Comparison of ENCODE assay signal across 8 mouse cellular contexts in the genomic region with DNA sequence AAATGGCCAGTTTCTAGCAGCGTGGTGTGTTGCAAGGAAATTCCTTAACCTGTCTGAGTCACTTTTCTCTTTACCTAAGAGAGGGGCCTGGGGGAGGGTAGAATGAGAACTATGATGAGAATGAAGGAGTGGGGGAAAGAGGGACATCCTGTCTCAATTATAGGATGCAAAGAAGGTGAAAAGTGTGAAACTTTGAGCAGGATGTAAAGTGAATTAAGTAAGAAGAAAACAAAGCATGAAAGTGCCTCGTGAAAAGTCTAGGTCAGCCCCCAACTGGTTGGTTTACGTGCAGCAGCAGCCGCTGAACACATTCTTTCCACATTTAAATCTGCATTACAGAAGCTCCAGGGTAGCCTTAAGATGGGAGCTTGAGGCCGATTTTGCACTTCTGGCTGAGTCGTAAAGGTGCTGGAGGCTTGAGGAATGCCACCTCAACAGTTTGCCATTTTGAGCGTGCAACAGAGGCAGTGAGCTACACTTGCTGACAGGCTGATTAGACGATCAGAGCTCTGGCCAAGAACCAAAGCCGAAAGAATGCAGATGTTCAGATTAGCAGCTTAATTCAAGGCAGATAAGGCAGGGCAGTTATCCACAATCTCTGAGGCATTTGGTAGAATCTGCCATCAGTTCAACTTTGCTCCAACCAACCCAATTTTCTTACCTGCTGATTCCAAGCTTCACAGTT. TPM values are rescaled to one million over a fixed set of nuclear protein-coding genes. Genes with fewer than 3 reads are reported as not detected.
DNase-seq lines count a peak whose midpoint lies in the region; ATAC-seq and TF ChIP-seq lines count a peak whose summit lies in the region.

No protein-coding gene starts in this region.

- H3K36me3 ChIP-seq in testis, adult 2 months (ENCODE audit: control insufficient read depth, insufficient read depth, low read length), result no peaks in the 10 kb centered on the region
- no peaks in the 10 kb centered on the region for H3K36me3 ChIP-seq in embryonic facial prominence, embryonic 10.5 days (replicated peaks)
- no peaks in the 10 kb centered on the region for H3K36me3 ChIP-seq in liver, embryonic 11.5 days (ENCODE audit: control insufficient read depth, insufficient read depth, low read length)
- H3K36me3 ChIP-seq in stomach, embryonic 14.5 days (ENCODE audit: control insufficient read depth, insufficient read depth, low read length), result no peaks in the 10 kb centered on the region

- no peaks in the 10 kb centered on the region for H3K9me3 ChIP-seq in embryonic facial prominence, embryonic 10.5 days
- no peaks in the 10 kb centered on the region for H3K9me3 ChIP-seq in liver, embryonic 11.5 days (ENCODE audit: control insufficient read depth, low read length)
- H3K9me3 ChIP-seq in stomach, embryonic 14.5 days (ENCODE audit: control insufficient read depth, low read depth, low read length), result no peaks in the 10 kb centered on the region

- H3K27ac ChIP-seq in testis, adult 2 months (ENCODE audit: control insufficient read depth, insufficient read depth, low read depth, low read length), result 0 out of 2 replicates have a peak overlapping the region, but pooled peaks have one; percentile 13
- H3K27ac ChIP-seq in embryonic facial prominence, embryonic 10.5 days (replicated peaks), result peak overlapping the region; percentile 48
- H3K27ac ChIP-seq in liver, embryonic 11.5 days (ENCODE audit: low read depth, low read length), result no peak overlapping the region
- H3K27ac ChIP-seq in stomach, embryonic 14.5 days (ENCODE audit: low read length), result peak overlapping the region; percentile 48; the same call in 1 of the 2 replicates

- WGBS in embryonic facial prominence, embryonic 10.5 days, result 25% methylated on average over 9 of the region's 9 CpGs
- WGBS in liver, embryonic 11.5 days, result 18% methylated on average over 9 of the region's 9 CpGs
- 23% methylated on average over 9 of the region's 9 CpGs for WGBS in stomach, embryonic 14.5 days

- no peak overlapping the region; the same call in 1 of the 2 replicates for H3K4me3 ChIP-seq in testis, adult 2 months (ENCODE audit: control insufficient read depth, low read depth, low read length)
- H3K4me3 ChIP-seq in embryonic facial prominence, embryonic 10.5 days, result peak overlapping the region; percentile 29; the same call in 1 of the 2 replicates
- H3K4me3 ChIP-seq in liver, embryonic 11.5 days (ENCODE audit: low read depth, low read length), result no peak overlapping the region; the same call in 1 of the 2 replicates
- peak overlapping the region; percentile 12; the same call in 1 of the 2 replicates for H3K4me3 ChIP-seq in stomach, embryonic 14.5 days (ENCODE audit: low read depth, low read length)

- no peaks in the 10 kb centered on the region for H3K27me3 ChIP-seq in testis, adult 2 months (ENCODE audit: control insufficient read depth, insufficient read depth, low read length)
- peaks cover 40% of the 10 kb centered on the region for H3K27me3 ChIP-seq in embryonic facial prominence, embryonic 10.5 days (replicated peaks; ENCODE audit: low read depth, poor library complexity, severe bottlenecking)
- no peaks in the 10 kb centered on the region for H3K27me3 ChIP-seq in liver, embryonic 11.5 days (replicated peaks; ENCODE audit: control insufficient read depth, insufficient read depth, low read length)
- no peaks in the 10 kb centered on the region for H3K27me3 ChIP-seq in stomach, embryonic 14.5 days (ENCODE audit: control insufficient read depth, insufficient read depth, low read length)

- intact Hi-C loops in gastrocnemius, postnatal 36 days (cut with DNase I), result no loop called here

- no peak for DNase-seq in testis, postnatal 10 days (ENCODE audit: low spot score)
- peak; percentile 15 for DNase-seq in embryonic facial prominence, embryonic 10.5 days (ENCODE audit: low spot score)
- no peak for DNase-seq in liver, embryonic 11.5 days (ENCODE audit: low spot score)
- no peak for DNase-seq in gastrocnemius, postnatal 36 days
- no peak for DNase-seq in layer of hippocampus, adult 8-10 months (ENCODE audit: low spot score in 2 of 2)
- DNase-seq in ovary, postnatal 14 days (ENCODE audit: low spot score), result no peak

- no peak for TF ChIP-seq CTCF in testis, adult 2 months (IDR thresholded peaks at IDR 0.05; ENCODE audit: control insufficient read depth, insufficient read depth, insufficient replicate concordance, low read depth, low read length)

- H3K9ac ChIP-seq in liver, embryonic 11.5 days (ENCODE audit: low read depth, low read length), result no peak overlapping the region
- H3K9ac ChIP-seq in stomach, embryonic 14.5 days (replicated peaks; ENCODE audit: low read depth, low read length), result no peak overlapping the region

- peak overlapping the region; percentile 29 for H3K4me2 ChIP-seq in liver, embryonic 11.5 days
- H3K4me2 ChIP-seq in stomach, embryonic 14.5 days (replicated peaks; ENCODE audit: low read depth, low read length), result peak overlapping the region; percentile 32

- ATAC-seq in liver, embryonic 11.5 days (replicated peaks; ENCODE audit: low FRiP score), result no peak
- no peak for ATAC-seq in stomach, embryonic 14.5 days (ENCODE audit: insufficient number of reproducible peaks, insufficient read depth, low FRiP score, low read depth)

- TF ChIP-seq POLR2A in testis, adult 2 months (IDR thresholded peaks at IDR 0.05; ENCODE audit: control insufficient read depth, low read depth, low read length), result no peak

- no peaks in the 10 kb centered on the region for H3K4me1 ChIP-seq in testis, adult 2 months (ENCODE audit: control insufficient read depth, insufficient read depth, low read length)
- peaks cover 6% of the 10 kb centered on the region for H3K4me1 ChIP-seq in embryonic facial prominence, embryonic 10.5 days
- no peaks in the 10 kb centered on the region for H3K4me1 ChIP-seq in liver, embryonic 11.5 days (replicated peaks; ENCODE audit: control insufficient read depth, insufficient read depth, low read length)
- no peaks in the 10 kb centered on the region for H3K4me1 ChIP-seq in stomach, embryonic 14.5 days (ENCODE audit: control insufficient read depth, insufficient read depth, low read length)

RNA-seq across cellular contexts. Expression of a gene that starts 0.8 kb away (rescaled TPM):
- 0.06 and 0.16 TPM in 2 replicates for polyA plus RNA-seq in testis, adult 2 months (2012; rRNA removed)
- polyA plus RNA-seq in embryonic facial prominence, embryonic 10.5 days (2016; fragmentation: Nextera tagmentation; extraction: Ambion mirVana), result 1.7 and 2.1 TPM in 2 replicates
- 1.6 and 2.2 TPM in 2 replicates for polyA plus RNA-seq in liver, embryonic 11.5 days (2014; fragmentation: Nextera tagmentation; extraction: Ambion mirVana)
- 7.0 and 8.4 TPM in 2 replicates for polyA plus RNA-seq in stomach, embryonic 14.5 days (2014; fragmentation: Nextera tagmentation; extraction: Ambion mirVana)
- under 1 TPM; 0.17 to 0.33 TPM for total RNA-seq in gastrocnemius, postnatal 36 days (2021)
- 1 to 10 TPM in 2 of 4 experiments, under 1 TPM in 2; 0.31 to 2.0 (median 1.1) TPM for total RNA-seq in layer of hippocampus, adult 8-10 months (2022)

RNA-seq across cellular contexts. Expression of a gene that starts 19.7 kb away (rescaled TPM):
- polyA plus RNA-seq in testis, adult 2 months (2012; rRNA removed), result not detected in 2 replicates
- 4.3 and 4.5 TPM in 2 replicates for polyA plus RNA-seq in embryonic facial prominence, embryonic 10.5 days (2016; fragmentation: Nextera tagmentation; extraction: Ambion mirVana)
- polyA plus RNA-seq in liver, embryonic 11.5 days (2014; fragmentation: Nextera tagmentation; extraction: Ambion mirVana), result not detected in 2 replicates
- 0.13 and 0.14 TPM in 2 replicates for polyA plus RNA-seq in stomach, embryonic 14.5 days (2014; fragmentation: Nextera tagmentation; extraction: Ambion mirVana)
- not detected for total RNA-seq in gastrocnemius, postnatal 36 days (2021)
- total RNA-seq in layer of hippocampus, adult 8-10 months (2022), result under 1 TPM; 0.29 to 0.41 (median 0.35) TPM

Comparison
In these comparisons a context has a peak if more than half of its experiments do, and no peak if none do; other contexts are left out.
1. H3K4me3 ChIP-seq: peak in embryonic facial prominence, embryonic 10.5 days (single experiment) and stomach, embryonic 14.5 days (single experiment); none in testis, adult 2 months (single experiment) and liver, embryonic 11.5 days (single experiment).